Mouse (Mus musculus): ENCODE data around the gene Prdm16. TPM values are rescaled to one million over a fixed set of nuclear protein-coding genes. Genes with fewer than 3 reads are reported as not detected.

Gene Prdm16
- polyA plus RNA-seq, 1 experiment from 2014 or later = 7.7 TPM

DNA sequence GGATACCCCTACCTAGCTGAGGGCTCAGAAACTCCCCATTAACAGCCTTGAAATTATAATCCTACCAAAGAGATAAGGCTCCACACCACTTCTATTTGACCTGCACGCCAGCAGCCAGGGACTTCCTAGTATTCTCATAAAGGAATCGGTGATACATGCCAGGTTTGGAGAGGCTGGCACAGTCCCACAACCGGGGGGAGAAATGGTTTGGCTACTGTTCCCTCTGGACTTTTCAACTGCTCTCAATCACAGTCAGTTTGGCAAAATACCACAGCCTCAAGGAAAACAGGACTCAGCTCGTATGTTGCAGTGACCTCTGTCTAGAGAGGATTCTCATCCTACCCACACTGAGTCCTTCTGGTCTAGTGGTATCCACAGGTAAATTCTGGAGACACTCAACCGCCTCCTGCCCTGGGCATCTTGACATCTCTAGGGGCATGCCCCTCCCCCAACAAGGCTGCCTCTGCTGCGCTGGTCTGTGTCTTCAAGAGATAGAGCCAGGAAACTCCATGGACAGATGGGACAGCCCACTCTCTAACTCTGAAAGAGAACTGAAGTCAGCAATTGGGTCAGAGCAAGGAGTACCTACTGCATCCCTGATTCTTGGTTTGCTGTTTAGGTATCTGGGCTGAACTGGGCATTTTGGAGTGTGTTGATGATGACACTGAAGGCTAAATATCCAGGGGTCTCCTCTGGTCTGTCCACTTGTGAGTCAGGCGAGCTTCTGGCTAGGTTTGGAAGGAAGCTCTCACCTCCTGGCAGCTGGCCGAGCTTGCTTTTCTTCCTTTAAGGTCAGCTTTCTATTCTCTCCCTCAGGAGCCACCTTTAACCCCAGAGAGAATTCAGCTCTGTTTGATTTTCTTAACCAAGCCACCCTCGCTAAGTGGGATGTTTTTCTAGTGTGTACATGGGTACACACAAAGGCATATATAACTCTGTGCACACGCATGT lies 234.4 kb downstream of the Prdm16 start:
- WGBS = 55% methylated on average over 10 of the region's 10 CpGs
- Histone ChIP-seq H3K9me3 (replicated peaks) (no peaks in the 10 kb centered on the region), H3K36me3 (no peaks in the 10 kb centered on the region), H3K27me3 (replicated peaks) (peaks cover 17% of the 10 kb centered on the region; the same call in 1 of the 2 replicates), H3K4me2 (no peak overlapping the region), H3K9ac (replicated peaks) (no peak overlapping the region; the same call in 1 of the 2 replicates), H3K4me3 (replicated peaks) (no peak overlapping the region), H3K27ac (replicated peaks) (no peak overlapping the region), H3K4me1 (peaks cover 33% of the 10 kb centered on the region)
- ATAC-seq (ENCODE audit: low FRiP score) = no peak

DNA sequence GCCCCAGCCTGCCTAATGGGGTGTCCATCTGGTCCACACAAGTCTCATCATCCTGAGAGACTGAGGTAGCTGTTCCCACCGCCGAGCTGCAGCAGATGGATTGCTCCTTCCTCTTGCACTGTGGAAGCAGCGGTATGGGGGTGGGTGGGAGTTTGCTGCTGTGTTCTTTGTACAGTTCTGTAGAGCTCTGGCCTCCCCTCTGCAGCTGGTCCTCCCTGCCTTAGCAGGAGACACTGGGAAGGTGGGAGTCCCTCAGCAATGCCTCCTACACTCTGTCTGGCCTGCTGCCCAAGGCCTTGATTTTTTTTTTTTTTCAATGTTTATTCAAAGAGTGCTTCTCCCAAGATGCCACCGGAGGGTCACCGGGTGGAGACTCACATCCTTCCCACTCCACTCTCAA lies 235.3 kb downstream of the Prdm16 start:
- Histone ChIP-seq H3K4me1 (peaks cover 37% of the 10 kb centered on the region), H3K9ac (replicated peaks) (no peak overlapping the region), H3K27me3 (replicated peaks) (peaks cover 15% of the 10 kb centered on the region; the same call in 1 of the 2 replicates), H3K4me2 (no peak overlapping the region), H3K9me3 (replicated peaks) (no peaks in the 10 kb centered on the region), H3K4me3 (replicated peaks) (no peak overlapping the region), H3K27ac (replicated peaks) (no peak overlapping the region), H3K36me3 (no peaks in the 10 kb centered on the region)
- no peak for ATAC-seq (ENCODE audit: low FRiP score)
- WGBS = 44% methylated on average over 4 of the region's 5 CpGs

DNA sequence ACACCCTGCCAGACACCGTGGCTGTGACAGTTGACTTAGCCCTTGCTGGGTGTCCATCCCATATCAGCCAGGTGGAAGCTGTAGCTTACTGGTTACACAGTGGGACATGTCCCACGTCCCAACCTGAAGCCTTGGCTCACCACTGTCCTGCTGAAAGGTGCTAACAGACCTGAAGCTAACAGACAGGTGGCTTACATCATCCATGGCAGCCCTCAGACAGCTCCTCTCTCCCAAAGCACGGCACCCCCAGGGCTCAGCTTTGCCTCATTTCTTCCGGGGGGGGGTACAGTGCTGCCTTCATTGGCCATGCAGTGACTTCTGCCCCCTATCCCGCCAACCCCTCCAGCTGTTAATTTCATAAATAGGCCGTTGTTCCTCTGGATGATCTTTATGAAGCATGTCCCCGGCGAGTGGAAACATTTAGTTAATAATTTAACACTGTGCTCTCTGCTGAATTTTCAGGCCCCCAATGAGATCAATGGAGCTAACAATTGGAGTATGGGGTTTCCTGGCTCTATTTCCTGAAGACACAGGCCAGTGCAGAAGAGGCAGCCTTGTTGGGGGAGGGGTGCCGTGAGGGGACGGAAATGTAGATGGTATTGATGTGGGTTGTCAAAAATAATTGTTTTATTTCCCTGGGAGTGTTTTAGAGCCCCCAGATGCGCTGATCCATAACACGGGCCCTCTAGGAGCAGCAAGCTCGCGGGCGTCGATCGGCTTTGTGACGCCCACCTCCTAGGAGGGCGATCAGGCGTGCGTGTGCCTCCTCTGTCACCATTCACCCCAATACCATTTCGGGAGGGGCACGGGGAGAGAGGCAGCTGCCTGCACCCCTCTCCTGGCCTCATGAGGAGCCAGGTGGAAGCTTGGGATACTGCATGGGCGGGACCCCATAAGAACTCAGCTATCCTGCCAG lies 236.2 kb downstream of the Prdm16 start:
- peaks cover 37% of the 10 kb centered on the region for H3K4me1 ChIP-seq
- H3K27ac ChIP-seq (replicated peaks) = no peak overlapping the region
- H3K27me3 ChIP-seq (replicated peaks) = peaks cover 15% of the 10 kb centered on the region; the same call in 1 of the 2 replicates
- no peak overlapping the region for H3K9ac ChIP-seq (replicated peaks)
- WGBS = 54% methylated on average over 24 of the region's 24 CpGs
- no peak overlapping the region for H3K4me2 ChIP-seq
- 0 out of 2 replicates have a peak, but pooled peaks have one; percentile 40 for ATAC-seq (ENCODE audit: low FRiP score)
- no peaks in the 10 kb centered on the region for H3K36me3 ChIP-seq
- no peaks in the 10 kb centered on the region for H3K9me3 ChIP-seq (replicated peaks)
- H3K4me3 ChIP-seq (replicated peaks) = no peak overlapping the region

DNA sequence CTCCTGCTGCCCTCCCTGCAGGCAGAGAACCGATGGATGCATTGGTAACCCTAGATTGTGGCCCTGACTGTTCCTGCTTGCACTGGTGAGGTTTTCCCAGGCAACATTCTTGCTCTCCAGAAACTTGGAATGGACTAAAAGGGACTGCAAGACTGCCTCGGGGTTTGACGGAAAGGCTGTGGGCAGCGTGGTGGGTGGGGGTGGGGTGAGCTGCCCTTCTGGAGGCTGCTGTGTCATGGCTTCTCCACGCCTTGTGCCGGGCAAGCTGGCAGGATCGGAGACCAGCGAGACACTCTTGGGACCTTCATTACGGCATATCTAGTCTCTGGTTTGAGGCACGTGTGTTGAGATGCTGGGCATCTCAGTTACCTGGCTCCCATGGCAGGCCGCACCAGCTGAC lies 237.0 kb downstream of the Prdm16 start:
- Histone ChIP-seq H3K4me1 (peaks cover 37% of the 10 kb centered on the region), H3K4me2 (no peak overlapping the region), H3K27me3 (replicated peaks) (peaks cover 8% of the 10 kb centered on the region), H3K9me3 (replicated peaks) (no peaks in the 10 kb centered on the region), H3K9ac (replicated peaks) (no peak overlapping the region), H3K4me3 (replicated peaks) (no peak overlapping the region), H3K36me3 (no peaks in the 10 kb centered on the region), H3K27ac (replicated peaks) (no peak overlapping the region)
- 87% methylated on average over 11 of the region's 11 CpGs for WGBS
- no peak for ATAC-seq (ENCODE audit: low FRiP score)

DNA sequence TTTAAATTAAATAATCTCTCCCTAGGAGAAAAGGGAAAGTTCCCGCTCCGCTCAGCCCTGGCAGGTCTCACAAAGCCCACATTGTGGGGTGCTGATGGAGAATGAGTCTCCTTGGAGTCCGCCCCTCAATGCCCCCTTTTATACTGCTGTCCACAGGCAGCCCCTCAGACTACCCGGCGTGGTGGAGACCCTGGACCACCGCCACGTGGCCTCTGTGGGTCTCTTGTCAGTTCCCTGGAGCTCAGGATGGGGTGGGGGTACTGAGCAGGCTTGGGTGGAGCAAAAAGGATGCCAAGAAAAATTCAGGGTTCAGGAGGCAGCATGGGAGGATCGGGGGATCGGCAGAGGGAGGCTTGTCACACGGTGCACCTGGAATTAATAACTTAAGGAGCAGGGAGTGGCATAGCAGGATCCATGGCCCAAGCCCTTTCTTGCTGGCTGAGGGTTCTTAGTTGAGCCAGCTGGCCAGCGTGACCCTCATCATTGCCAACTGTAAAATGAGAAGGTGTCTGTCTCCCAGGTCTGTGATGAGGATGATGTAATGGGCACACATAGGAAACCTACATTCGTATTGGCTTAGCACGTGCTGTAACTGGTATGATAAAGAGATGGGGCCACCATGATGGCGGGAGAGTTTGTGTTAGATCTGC lies 239.9 kb downstream of the Prdm16 start:
- no peaks in the 10 kb centered on the region for H3K36me3 ChIP-seq
- H3K27me3 ChIP-seq (replicated peaks) = peaks cover 10% of the 10 kb centered on the region; the same call in 1 of the 2 replicates
- H3K9ac ChIP-seq (replicated peaks) = no peak overlapping the region
- H3K27ac ChIP-seq (replicated peaks) = no peak overlapping the region
- WGBS = 80% methylated on average over 14 of the region's 14 CpGs
- no peaks in the 10 kb centered on the region for H3K9me3 ChIP-seq (replicated peaks)
- H3K4me2 ChIP-seq = no peak overlapping the region
- ATAC-seq (ENCODE audit: low FRiP score) = no peak
- H3K4me3 ChIP-seq (replicated peaks) = no peak overlapping the region
- peaks cover 39% of the 10 kb centered on the region for H3K4me1 ChIP-seq

DNA sequence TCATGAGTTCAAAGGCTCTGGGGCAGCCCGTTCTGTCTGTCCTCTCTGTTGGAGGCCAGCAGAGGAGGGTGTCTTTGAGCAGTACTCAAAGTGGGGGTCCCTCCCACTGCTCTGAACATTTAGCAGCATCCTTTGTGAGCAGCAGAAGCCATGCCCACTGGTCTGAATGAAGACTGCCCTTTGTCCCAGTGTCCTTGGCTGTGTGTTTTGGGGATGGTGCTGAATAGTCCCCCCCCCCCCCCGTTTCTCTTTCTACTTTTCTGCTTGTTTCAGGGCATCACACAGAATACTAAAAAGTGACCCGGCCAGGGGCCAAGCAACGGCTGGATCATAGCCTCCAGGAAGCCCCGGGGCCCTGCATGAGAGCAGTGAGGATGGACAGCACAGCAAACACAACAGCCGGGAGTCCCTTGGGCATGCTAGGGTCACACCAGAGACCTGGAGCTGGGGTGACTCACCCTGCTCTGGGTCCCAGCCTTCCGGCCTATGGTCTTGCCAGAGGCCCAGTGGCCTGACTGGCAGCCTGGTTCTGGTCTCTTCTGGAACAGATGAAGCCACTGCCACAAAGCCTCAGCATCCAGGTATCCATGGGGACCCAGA lies 242.4 kb downstream of the Prdm16 start:
- WGBS = 44% methylated on average over 7 of the region's 7 CpGs
- Histone ChIP-seq H3K9ac (replicated peaks) (no peak overlapping the region), H3K4me3 (replicated peaks) (no peak overlapping the region), H3K36me3 (no peaks in the 10 kb centered on the region), H3K4me1 (peaks cover 45% of the 10 kb centered on the region), H3K27ac (replicated peaks) (no peak overlapping the region), H3K9me3 (replicated peaks) (no peaks in the 10 kb centered on the region), H3K4me2 (no peak overlapping the region), H3K27me3 (replicated peaks) (peaks cover 10% of the 10 kb centered on the region; the same call in 1 of the 2 replicates)
- no peak for ATAC-seq (ENCODE audit: low FRiP score)

DNA sequence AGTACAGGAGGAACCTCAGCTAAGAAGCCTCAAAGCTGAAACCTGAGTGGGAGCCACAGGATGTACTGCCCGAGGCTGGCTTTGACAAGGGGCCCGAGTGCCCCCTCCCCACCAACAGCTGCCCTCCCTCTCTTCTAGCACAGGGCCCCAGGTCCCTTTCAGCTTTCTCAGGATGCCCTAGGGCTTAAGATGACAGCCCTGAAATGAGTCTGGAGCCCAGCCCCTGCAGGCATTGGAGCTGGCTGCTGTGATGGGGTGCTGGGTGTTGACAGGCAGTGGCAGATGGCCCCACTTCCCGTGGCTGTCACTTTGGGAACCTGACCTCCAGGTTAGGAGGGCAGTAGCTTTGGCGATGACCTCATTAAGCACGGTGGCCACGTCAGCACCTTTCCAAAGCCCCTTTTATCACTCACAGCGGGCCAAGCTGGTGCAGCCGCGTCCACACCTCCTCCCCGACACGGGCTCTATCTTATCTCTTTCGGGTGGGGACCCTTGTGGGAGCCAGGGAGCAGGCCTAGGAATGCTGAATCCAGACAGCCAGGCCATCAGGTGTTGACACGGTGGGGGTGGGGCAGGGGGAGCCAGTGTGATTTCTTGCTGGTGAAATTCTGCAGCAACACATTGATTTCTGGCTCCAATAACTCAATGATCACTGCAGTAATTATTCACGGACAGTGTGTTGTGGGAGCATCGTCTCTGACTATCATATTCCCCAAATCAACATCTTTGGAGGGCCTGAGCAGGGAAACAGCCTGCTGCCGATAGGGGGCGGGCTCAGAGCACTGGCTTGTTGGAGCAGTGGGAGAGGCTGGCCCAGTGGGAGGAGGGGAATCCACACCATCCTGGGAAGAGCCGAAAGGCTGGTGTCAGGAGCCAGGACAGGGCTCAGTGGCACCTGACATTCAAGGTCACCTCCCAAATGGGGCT lies 243.2 kb downstream of the Prdm16 start:
- H3K4me1 ChIP-seq = peaks cover 45% of the 10 kb centered on the region
- H3K4me2 ChIP-seq = no peak overlapping the region
- no peak overlapping the region for H3K9ac ChIP-seq (replicated peaks)
- 32% methylated on average over 18 of the region's 18 CpGs for WGBS
- H3K27me3 ChIP-seq (replicated peaks) = peaks cover 10% of the 10 kb centered on the region; the same call in 1 of the 2 replicates
- H3K36me3 ChIP-seq = no peaks in the 10 kb centered on the region
- no peak for ATAC-seq (ENCODE audit: low FRiP score)
- no peaks in the 10 kb centered on the region for H3K9me3 ChIP-seq (replicated peaks)
- H3K27ac ChIP-seq (replicated peaks) = no peak overlapping the region
- H3K4me3 ChIP-seq (replicated peaks) = no peak overlapping the region

DNA sequence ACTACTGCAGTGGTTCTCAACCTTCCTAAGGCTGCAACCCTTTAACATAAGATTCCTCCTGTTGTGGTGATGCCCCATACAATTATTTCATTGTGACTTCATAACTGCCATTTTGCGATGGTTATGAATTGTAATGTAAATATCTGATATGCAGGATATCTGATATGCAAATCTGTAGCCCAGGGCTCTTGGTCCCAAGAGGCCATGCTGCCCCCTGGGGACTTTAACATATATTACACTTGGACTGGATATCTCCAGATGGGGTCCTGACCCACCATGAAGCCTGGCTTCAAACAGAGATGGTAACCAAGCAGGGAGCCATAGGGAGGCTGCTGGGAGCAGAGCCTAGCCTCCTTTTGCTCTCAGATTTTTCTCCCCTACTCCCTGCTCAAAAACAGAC lies 244.0 kb downstream of the Prdm16 start:
- no peak for ATAC-seq (ENCODE audit: low FRiP score)
- peaks cover 45% of the 10 kb centered on the region for H3K4me1 ChIP-seq

DNA sequence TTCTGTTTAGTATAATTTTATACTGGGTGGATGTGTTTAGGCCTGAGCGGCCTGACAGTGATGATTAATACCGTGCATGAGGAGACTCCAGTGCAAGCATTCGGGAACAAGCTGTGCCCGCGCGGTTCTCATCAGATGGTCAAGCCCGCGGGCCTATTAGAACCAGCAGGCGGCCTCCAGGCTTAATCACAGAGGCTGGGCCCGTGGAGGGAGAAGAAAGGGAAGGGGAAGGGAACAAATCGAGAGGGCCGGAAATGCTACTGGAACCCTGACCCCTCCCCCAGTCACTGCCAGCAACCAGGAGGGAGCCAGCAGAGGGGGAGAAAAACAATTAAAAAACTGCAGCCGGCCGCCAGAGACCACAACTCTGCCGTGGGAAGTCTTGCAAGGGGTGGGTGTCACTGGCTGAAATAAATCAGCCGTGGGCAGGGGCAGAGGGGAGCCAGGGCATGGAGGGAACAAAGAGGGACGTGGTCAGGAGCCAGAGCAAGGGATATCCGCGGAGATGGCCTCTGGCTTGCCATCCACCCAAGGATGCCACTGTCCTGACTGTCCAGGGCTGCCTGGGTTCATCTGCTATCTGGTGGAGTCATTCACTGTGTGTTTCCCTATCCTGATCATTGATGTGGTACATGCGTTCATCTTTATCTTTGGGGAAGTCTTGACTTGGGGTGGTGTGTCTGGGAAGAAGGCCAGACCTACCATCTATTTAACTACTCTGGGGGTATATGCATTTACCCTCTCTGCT lies 246.2 kb downstream of the Prdm16 start:
- H3K4me2 ChIP-seq = no peak overlapping the region
- peaks cover 48% of the 10 kb centered on the region for H3K4me1 ChIP-seq
- ATAC-seq (ENCODE audit: low FRiP score) = peak; percentile 62; the same call in 1 of the 2 replicates
- H3K9ac ChIP-seq (replicated peaks) = peak overlapping the region; percentile 8; the same call in 1 of the 2 replicates
- H3K4me3 ChIP-seq (replicated peaks) = no peak overlapping the region
- no peaks in the 10 kb centered on the region for H3K36me3 ChIP-seq
- H3K27ac ChIP-seq (replicated peaks) = peak overlapping the region; percentile 6; the same call in 1 of the 2 replicates
- H3K9me3 ChIP-seq (replicated peaks) = no peaks in the 10 kb centered on the region
- WGBS = 8% methylated on average over 20 of the region's 20 CpGs
- H3K27me3 ChIP-seq (replicated peaks) = peaks cover 10% of the 10 kb centered on the region

More for the DNA sequence above, 244.0 kb downstream of the Prdm16 start:
- H3K27ac ChIP-seq (replicated peaks) = no peak overlapping the region
- no peak overlapping the region for H3K4me3 ChIP-seq (replicated peaks)
- no peaks in the 10 kb centered on the region for H3K36me3 ChIP-seq
- no peak overlapping the region for H3K4me2 ChIP-seq
- H3K27me3 ChIP-seq (replicated peaks) = peaks cover 10% of the 10 kb centered on the region; the same call in 1 of the 2 replicates
- H3K9me3 ChIP-seq (replicated peaks) = no peaks in the 10 kb centered on the region
- no peak overlapping the region for H3K9ac ChIP-seq (replicated peaks)
- 81% methylated on average over 1 of the region's 1 CpGs for WGBS
